Mouse (Mus musculus): Measurements from ENCODE around the gene Pitpna. TPM values are rescaled to one million over a fixed set of nuclear protein-coding genes. Genes with fewer than 3 reads are reported as not detected.
"Not testable (repeated sequence)": the region's sequence is repeated elsewhere in the genome, so short reads cannot be mapped to it uniquely, and the experiment has no call there.

Gene Pitpna
- total RNA-seq, 4 experiments from 2014 or later, result 300 to 319 (median 307) TPM

GRCm38 (mm10) chr11:75586963-75587362 lies 934 bp upstream of the Pitpna start:
- no peak for DNase-seq (ENCODE audit: low spot score in 2 of 2)

- DNase-seq (ENCODE audit: low spot score in 2 of 2), result no peak
These were observed 516 bp downstream of the Pitpna start for GRCm38 (mm10) chr11:75588285-75588941.

GRCm38 (mm10) chr11:75592612-75593011 lies 4.7 kb downstream of the Pitpna start:
- DNase-seq (ENCODE audit: low spot score in 2 of 2), result no peak

GRCm38 (mm10) chr11:75594431-75594830 lies 6.5 kb downstream of the Pitpna start:
- no peak for DNase-seq (ENCODE audit: low spot score in 2 of 2)

GRCm38 (mm10) chr11:75595404-75595803 lies 7.5 kb downstream of the Pitpna start:
- DNase-seq (ENCODE audit: low spot score in 2 of 2), result no peak

- no peak for DNase-seq (ENCODE audit: low spot score in 2 of 2)
These were observed 7.9 kb downstream of the Pitpna start for GRCm38 (mm10) chr11:75595816-75596215.

- DNase-seq (ENCODE audit: low spot score in 2 of 2), result no peak
These were observed 8.9 kb downstream of the Pitpna start for GRCm38 (mm10) chr11:75596726-75597255.

GRCm38 (mm10) chr11:75598004-75598403 lies 10.1 kb downstream of the Pitpna start:
- DNase-seq (ENCODE audit: low spot score in 2 of 2), result no peak

GRCm38 (mm10) chr11:75599802-75600201 lies 11.9 kb downstream of the Pitpna start:
- not testable (repeated sequence) for DNase-seq (ENCODE audit: low spot score in 2 of 2)

- DNase-seq (ENCODE audit: low spot score in 2 of 2), result no peak
These were observed 16.9 kb downstream of the Pitpna start for GRCm38 (mm10) chr11:75604826-75605225.

GRCm38 (mm10) chr11:75605318-75605717 lies 17.4 kb downstream of the Pitpna start:
- no peak for DNase-seq (ENCODE audit: low spot score in 2 of 2)

GRCm38 (mm10) chr11:75608776-75609175 lies 20.9 kb downstream of the Pitpna start:
- no peak for DNase-seq (ENCODE audit: low spot score in 2 of 2)

GRCm38 (mm10) chr11:75610021-75610420 lies 22.1 kb downstream of the Pitpna start:
- DNase-seq (ENCODE audit: low spot score in 2 of 2), result no peak

GRCm38 (mm10) chr11:75614769-75615168 lies 26.9 kb downstream of the Pitpna start:
- no peak for DNase-seq (ENCODE audit: low spot score in 2 of 2)

GRCm38 (mm10) chr11:75615556-75615955 lies 27.7 kb downstream of the Pitpna start:
- DNase-seq (ENCODE audit: low spot score in 2 of 2), result no peak

GRCm38 (mm10) chr11:75619133-75619532 lies 31.2 kb downstream of the Pitpna start:
- no peak for DNase-seq (ENCODE audit: low spot score in 2 of 2)

GRCm38 (mm10) chr11:75620136-75620780 lies 32.4 kb downstream of the Pitpna start:
- peak in 1 of 2 experiments; percentile 63 for DNase-seq (ENCODE audit: low spot score in 2 of 2)

- DNase-seq (ENCODE audit: low spot score in 2 of 2), result no peak
These were observed 33.5 kb downstream of the Pitpna start for GRCm38 (mm10) chr11:75621426-75621825.

GRCm38 (mm10) chr11:75622588-75623329 lies 34.9 kb downstream of the Pitpna start:
- DNase-seq (ENCODE audit: low spot score in 2 of 2), result no peak

GRCm38 (mm10) chr11:75624102-75624554 lies 36.2 kb downstream of the Pitpna start:
- DNase-seq (ENCODE audit: low spot score in 2 of 2), result no peak

- DNase-seq (ENCODE audit: low spot score in 2 of 2), result no peak
These were observed 37.9 kb downstream of the Pitpna start for GRCm38 (mm10) chr11:75625820-75626219.

GRCm38 (mm10) chr11:75630098-75630497 lies 42.2 kb downstream of the Pitpna start:
- no peak for DNase-seq (ENCODE audit: low spot score in 2 of 2)

Measured in left cerebral cortex, adult 8-10 months (tissue).